Mouse (Mus musculus) layer of hippocampus, postnatal 25 days (tissue): ENCODE results near the gene Olfr372. TPM values are rescaled to one million over a fixed set of nuclear protein-coding genes. Genes with fewer than 3 reads are reported as not detected.
"Not testable (repeated sequence)": the region's sequence is repeated elsewhere in the genome, so short reads cannot be mapped to it uniquely, and the experiment has no call there.

Experiments
- DNase-seq, 2 experiments: peaks; one replicate each; pipeline ENCODE4 v3.0.0; 2022; ENCODE audit warnings: mixed read lengths in 2 of 2, low spot score in 1 of 2; ENCODE audit errors: extremely low spot score in 1 of 2
- total RNA-seq, 2 experiments: library from RNA; stranded (reverse); gene quantifications; 2 replicates each; pipeline ENCODE4 v1.2.3; 2021

The Olfr372 gene
- total RNA-seq, 2 experiments from 2014 or later: not detected

DNA sequence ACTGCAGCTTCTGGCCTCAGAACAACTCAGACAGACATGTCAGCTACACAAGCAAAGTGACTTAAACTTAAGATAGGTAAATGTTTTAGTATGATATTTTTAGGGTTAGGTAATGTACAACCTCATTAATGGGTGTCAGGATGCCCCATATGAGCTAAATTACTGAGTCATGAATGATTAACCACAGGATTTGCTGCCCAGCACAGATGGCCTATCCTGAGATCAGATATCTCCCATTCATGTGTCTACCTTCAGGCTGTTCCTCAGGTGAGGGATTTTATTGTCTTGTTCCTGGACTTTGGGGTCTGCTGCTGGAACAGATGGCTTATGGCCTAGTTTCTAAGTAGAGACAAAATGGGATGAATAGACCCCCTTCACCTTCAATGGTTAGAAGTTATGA lies 55.7 kb downstream of the Olfr372 start:
- DNase-seq: not testable (repeated sequence)

DNA sequence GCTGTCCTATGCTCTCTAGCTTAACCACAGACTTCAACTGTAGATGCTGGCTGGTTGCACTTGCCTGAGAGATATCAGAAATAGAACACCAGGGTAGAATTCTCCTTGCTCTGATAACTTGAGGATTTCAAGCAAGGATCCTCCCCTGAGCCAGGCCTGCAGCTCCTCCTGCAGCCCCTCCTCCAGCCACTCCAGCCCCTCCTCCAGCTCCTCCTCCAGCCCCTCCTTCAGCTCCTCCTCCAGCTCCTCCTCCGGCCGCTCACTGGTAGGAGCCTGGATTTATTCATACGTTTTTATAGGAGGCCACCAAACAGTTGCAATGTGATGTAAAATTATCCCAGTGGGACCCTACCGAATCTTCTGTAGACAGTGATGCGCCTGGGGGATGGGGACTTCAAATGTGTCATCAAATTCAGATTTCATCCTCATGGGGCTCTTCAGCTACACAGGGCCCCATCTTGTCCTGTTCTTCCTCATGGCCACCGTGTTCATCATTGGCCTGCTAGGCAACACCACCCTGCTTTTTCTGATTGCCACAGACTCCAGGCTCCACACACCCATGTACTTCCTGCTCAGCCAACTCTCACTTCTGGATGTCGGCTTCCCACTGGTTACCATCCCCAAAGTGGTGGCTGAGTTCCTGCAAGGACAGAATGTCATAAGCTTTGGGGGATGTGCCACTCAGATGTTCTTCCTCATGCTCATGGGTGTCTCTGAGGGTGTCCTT lies 58.5 kb downstream of the Olfr372 start:
- DNase-seq: peak in 1 of 2 experiments; percentile 5

DNA sequence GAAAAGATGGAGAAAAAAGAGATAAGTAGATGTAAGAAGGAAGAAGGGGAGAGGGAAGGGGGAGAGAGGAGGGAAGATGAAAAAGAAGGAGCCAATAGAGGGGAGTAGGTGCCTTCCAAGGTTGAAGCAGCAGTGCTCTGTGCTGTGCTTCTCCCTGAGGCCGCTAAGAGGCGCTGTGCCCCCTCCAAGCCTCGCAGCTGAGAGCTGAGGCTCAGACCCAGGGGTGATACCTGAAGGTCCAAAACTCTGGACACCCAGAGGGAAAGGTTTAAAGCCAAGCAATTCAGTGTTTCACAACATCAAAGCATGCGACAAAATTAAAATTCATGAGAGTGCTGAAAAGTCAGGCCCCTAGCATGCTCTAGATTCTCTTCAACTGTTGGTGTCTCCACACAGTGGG lies 64.1 kb downstream of the Olfr372 start:
- no peak for DNase-seq

DNA sequence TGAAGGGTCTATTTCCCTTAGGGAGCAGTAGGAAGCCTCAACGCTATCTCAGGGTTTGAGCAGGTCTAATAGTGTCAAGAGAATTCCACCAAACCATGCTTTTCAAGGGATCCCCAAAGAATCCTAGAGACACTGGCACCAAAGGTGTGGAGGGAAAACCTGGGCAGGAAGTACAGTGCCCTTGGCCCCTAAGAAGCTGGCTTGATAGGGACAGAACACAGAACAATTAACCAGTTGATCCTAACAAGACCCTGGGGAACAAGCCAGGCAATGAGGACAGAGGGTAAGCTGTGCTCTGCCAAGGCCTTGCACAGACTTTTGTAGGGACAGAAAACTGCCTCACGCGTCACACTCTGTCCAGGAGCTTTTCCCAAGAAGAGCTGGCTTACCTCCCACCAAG lies 65.7 kb downstream of the Olfr372 start, which contains the start of gene Olfr374:
Olfr374 (plus strand) TSS at position 301 of the 400 bp plus-strand sequence.
- DNase-seq: no peak

Other genes starting within 250 kb of the Olfr372 start
- gene Zfp709, start 159.2 kb upstream of the Olfr372 start, total RNA-seq: 1 to 10 TPM; 8.8 to 8.9 TPM
- gene Zfp882, start 132.6 kb upstream of the Olfr372 start, total RNA-seq: 10 to 100 TPM; 13.4 to 13.9 TPM
- 10 to 100 TPM; 25.6 to 30.8 TPM for gene Zfp617, start 132.6 kb upstream of the Olfr372 start, total RNA-seq
- gene Zfp961, start 90.2 kb upstream of the Olfr372 start, total RNA-seq: 10 to 100 TPM; 15.4 to 21.8 TPM
- not detected for gene Cyp4f18, start 31.6 kb upstream of the Olfr372 start, total RNA-seq
- gene Olfr373, start 42.0 kb downstream of the Olfr372 start, total RNA-seq: not detected
- not detected for gene Olfr374, start 65.8 kb downstream of the Olfr372 start, total RNA-seq
- 10 to 100 TPM; 26.2 to 27.5 TPM for gene Tpm4, start 93.8 kb downstream of the Olfr372 start, total RNA-seq
- 10 to 100 TPM; 40.0 to 41.2 TPM for gene Rab8a, start 120.0 kb downstream of the Olfr372 start, total RNA-seq
- not detected for gene Hsh2d, start 148.4 kb downstream of the Olfr372 start, total RNA-seq
- gene Cib3, start 171.6 kb downstream of the Olfr372 start, total RNA-seq: not detected
- not detected for gene Gm11034, start 172.4 kb downstream of the Olfr372 start, total RNA-seq
- 10 to 100 TPM; 57.4 to 60.6 TPM for gene Fam32a, start 178.5 kb downstream of the Olfr372 start, total RNA-seq
- gene Ap1m1, start 198.8 kb downstream of the Olfr372 start, total RNA-seq: 10 to 100 TPM; 85.8 to 96.2 TPM